Mouse (Mus musculus) activated CD4-positive, CD25-positive, alpha-beta regulatory T cell, adult 4 months (primary cell): ENCODE results near the gene Gm21292. TPM values are rescaled to one million over a fixed set of nuclear protein-coding genes. Genes with fewer than 3 reads are reported as not detected.
"Not testable (repeated sequence)": the region's sequence is repeated elsewhere in the genome, so short reads cannot be mapped to it uniquely, and the experiment has no call there.

ENCODE experiments used
- ATAC-seq: one replicate; pipeline ENCODE4 v1.8.0; 2017
- polyA plus RNA-seq, 2 experiments: library from polyadenylated mRNA; unstranded; fragments of 100-300 nt; shearing (Covaris generic); gene quantifications; one replicate each; pipeline ENCODE4 v1.2.1; 2017

The Gm21292 gene
- not detected for polyA plus RNA-seq

DNA sequence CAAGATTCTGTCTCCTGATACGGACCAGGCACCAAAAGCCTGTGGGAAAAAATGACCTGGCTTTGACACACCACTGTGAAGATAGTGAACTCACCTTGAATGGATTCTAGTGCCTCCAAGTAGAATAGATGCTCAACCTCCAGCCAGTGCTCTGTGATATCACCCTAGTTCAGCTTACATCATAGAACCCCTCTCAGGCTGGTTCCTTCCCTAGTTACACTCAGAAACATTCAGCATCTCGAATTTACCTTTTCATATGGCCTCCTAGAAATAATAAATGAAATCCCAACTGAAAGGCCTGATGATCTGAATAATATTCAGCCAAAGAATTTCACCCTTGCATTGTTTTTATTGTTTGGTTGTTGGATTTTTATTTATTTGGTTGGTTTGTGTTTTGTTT, at the start of gene Gm21292:
Gene Gm21292 (minus strand): TSS at position 101 of the 400 bp plus-strand sequence.
- not testable (repeated sequence) for ATAC-seq

Other genes starting within 250 kb of the Gm21292 start
- not detected for gene Gm21721, start 68.3 kb upstream of the Gm21292 start, polyA plus RNA-seq
- gene Gm21812, start 213.3 kb upstream of the Gm21292 start, polyA plus RNA-seq: not detected